Mouse (Mus musculus) bone marrow, adult 2 months (tissue): ENCODE measurements around the gene Piezo1.

Experiments used
- CTCF ChIP-seq: fragments of 200-500 bp; IDR thresholded peaks from 2 replicates; pipeline ENCODE4 v1.5.1; 2011; ENCODE audit warnings: low read length, control low read depth; ENCODE audit not compliant: control insufficient read depth, insufficient read depth
- POLR2A ChIP-seq: fragments of 200-500 bp; IDR thresholded peaks from 2 replicates; pipeline ENCODE4 v1.6.1; 2011; ENCODE audit warnings: low read depth, mild to moderate bottlenecking, control low read depth, low read length, borderline replicate concordance; ENCODE audit not compliant: control insufficient read depth

DNA sequence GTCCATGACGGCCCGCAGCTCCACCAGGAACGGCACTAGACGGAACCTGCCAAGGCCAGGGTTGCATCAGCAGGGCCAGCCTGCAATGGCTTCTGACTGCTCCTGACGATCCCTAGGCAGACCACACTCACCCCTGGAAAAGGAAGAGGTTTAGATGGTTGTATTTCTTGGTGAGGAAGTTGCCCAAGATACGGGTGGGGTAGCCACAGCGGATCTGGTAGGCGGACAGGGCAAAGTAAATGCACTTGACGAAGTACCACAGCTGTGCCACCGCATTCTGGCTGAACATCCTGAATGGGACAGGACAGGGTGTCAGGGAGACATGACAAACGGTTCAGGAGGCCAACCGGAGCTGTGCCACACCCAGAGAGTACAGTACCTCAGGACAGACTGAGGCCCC, 66.3 kb downstream of the Piezo1 start:
- TF ChIP-seq CTCF (no peak), POLR2A (no peak; the same call in 1 of the 2 replicates)
